In genomic region chr19:31871377-31871776, GRCm38 (mm10) we compare ENCODE assay signal across 17 mouse cellular contexts. TPM values are rescaled to one million over a fixed set of nuclear protein-coding genes. Genes with fewer than 3 reads are reported as not detected.
"Had no signal": no experiment of that assay in that cellular context is flagged by ENCODE, and none has a peak within 500 bp of the region (broad histone marks: within the 10 kb centered on the region; RNA-seq: fewer than 3 reads in every experiment).

No protein-coding gene starts in this region.

- H3K27ac ChIP-seq: kidney, embryonic 15.5 days; limb, embryonic 13.5 days; macrophage; neural tube, embryonic 13.5 days had no signal

- H3K4me2 ChIP-seq: kidney, embryonic 15.5 days; limb, embryonic 13.5 days; midbrain, embryonic 11.5 days; neural tube, embryonic 13.5 days had no signal

- H3K4me1 ChIP-seq: kidney, embryonic 15.5 days; limb, embryonic 13.5 days; neural tube, embryonic 13.5 days had no signal

- ATAC-seq: hindbrain, embryonic 16.5 days; inflammation-experienced regulatory T-cells, adult 6 months; lung, postnatal 0 days; midbrain, embryonic 16.5 days had no signal

- H3K9ac ChIP-seq: kidney, embryonic 15.5 days; limb, embryonic 13.5 days; neural tube, embryonic 13.5 days had no signal

- H3K27me3 ChIP-seq: kidney, embryonic 15.5 days; limb, embryonic 13.5 days; megakaryocyte, embryonic 14.5 days; neural tube, embryonic 13.5 days had no signal

- H3K4me3 ChIP-seq: kidney, embryonic 15.5 days; limb, embryonic 13.5 days; megakaryocyte, embryonic 14.5 days; neural tube, embryonic 13.5 days had no signal

- H3K9me3 ChIP-seq: kidney, embryonic 15.5 days; limb, embryonic 13.5 days; neural tube, embryonic 13.5 days had no signal

- DNase-seq: kidney, adult 2 months; kidney, postnatal 14 days; left cerebral cortex, postnatal 4 days; lung, adult 2 months; retina, postnatal 1 day; thymus, adult 18-20 months; thymus, postnatal 14 days had no signal

- H3K36me3 ChIP-seq: kidney, embryonic 15.5 days; limb, embryonic 13.5 days; neural tube, embryonic 13.5 days had no signal

RNA-seq across cellular contexts. Expression of gene A1cf, which starts 2.8 kb away (rescaled TPM):
- polyA plus RNA-seq: hindbrain, embryonic 16.5 days; inflammation-experienced regulatory T-cells, adult 6 months; limb, embryonic 13.5 days; lung, adult 2 months; lung, postnatal 0 days; macrophage; midbrain, embryonic 11.5 days; midbrain, embryonic 16.5 days; neural tube, embryonic 13.5 days had no signal
